Mouse (Mus musculus) stomach, postnatal 0 days (tissue): ENCODE data around the gene AY074887.

ENCODE experiments used
- CTCF ChIP-seq: IDR thresholded peaks from 2 replicates; pipeline ENCODE4 v1.5.1; 2016; ENCODE audit warnings: antibody characterized with exemption, low read depth, mild to moderate bottlenecking, moderate library complexity
- EP300 ChIP-seq: optimal IDR thresholded peaks from 2 replicates; pipeline ENCODE3; 2016; ENCODE audit warnings: antibody characterized with exemption

DNA sequence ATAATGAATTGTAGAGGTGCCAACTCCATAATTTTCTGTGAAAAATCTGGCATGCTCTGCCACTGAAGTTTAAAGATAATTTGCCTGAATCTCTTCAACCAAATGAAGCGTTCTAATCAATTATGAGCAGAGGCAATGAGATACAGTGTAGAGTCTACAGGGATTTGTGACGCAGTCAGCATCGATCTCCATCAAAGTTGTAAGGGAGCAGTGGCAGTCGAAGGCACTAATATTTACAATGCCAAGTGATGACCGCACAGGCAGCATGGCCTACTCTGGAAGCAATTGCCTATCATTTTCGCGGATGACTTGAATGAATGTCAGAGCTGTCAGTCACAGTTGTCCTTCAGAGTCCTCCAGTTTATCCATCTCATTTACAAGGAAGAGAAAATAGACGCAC, 29.9 kb upstream of the AY074887 start, which contains the start of gene Chrna5:
- no peak for TF ChIP-seq CTCF
- no peak for TF ChIP-seq EP300
